Mouse (Mus musculus) midbrain, embryonic 10.5 days (tissue): ENCODE data around the gene Bicc1. TPM values are rescaled to one million over a fixed set of nuclear protein-coding genes. Genes with fewer than 3 reads are reported as not detected.

ENCODE experiments used
- DNase-seq: peaks from one replicate; pipeline ENCODE4 v3.0.0-alpha.2; 2017; ENCODE audit warnings: low spot score
- H3K27ac ChIP-seq: fragments of 300-500 bp; sonication (generic); replicated peaks from 2 replicates; pipeline ENCODE4 v1.5.1; 2016; ENCODE audit warnings: mild to moderate bottlenecking
- H3K27me3 ChIP-seq: fragments of 300-500 bp; sonication (generic); 2 replicates; pipeline ENCODE4 v1.6.1; 2016; ENCODE audit warnings: low read depth, mild to moderate bottlenecking; ENCODE audit not compliant: poor library complexity, severe bottlenecking
- H3K36me3 ChIP-seq: fragments of 300-500 bp; sonication (generic); 2 replicates; pipeline ENCODE4 v1.6.1; 2016; ENCODE audit warnings: mild to moderate bottlenecking, moderate library complexity
- H3K4me1 ChIP-seq: fragments of 300-500 bp; sonication (generic); 2 replicates; pipeline ENCODE4 v1.6.1; 2016
- H3K4me3 ChIP-seq: fragments of 300-500 bp; sonication (generic); 2 replicates; pipeline ENCODE4 v1.5.1; 2016; ENCODE audit warnings: mild to moderate bottlenecking, moderate library complexity
- H3K9me3 ChIP-seq: fragments of 300-500 bp; sonication (generic); replicated peaks from 2 replicates; pipeline ENCODE4 v1.6.1; 2016; ENCODE audit warnings: mild to moderate bottlenecking
- WGBS: fragments of 180-500 bp; shearing (Covaris S2); methylation state at CpG from one replicate; pipeline ENCODE4 v1.1.7; 2016; 5-methylcytosine and 5-hydroxymethylcytosine counted together
- polyA plus RNA-seq: library from polyadenylated mRNA; unstranded; fragments of >200 nt; fragmentation: Nextera tagmentation; extraction: Ambion mirVana; gene quantifications from 2 replicates; pipeline ENCODE4 v1.2.1, GENCODE M21; 2016

Gene Bicc1
- polyA plus RNA-seq, 1 experiment from 2014 or later = 4.1 TPM

GRCm38 (mm10) chr10:71131333-71131732, 28.2 kb downstream of the Bicc1 start:
- 62% methylated on average over 9 of the region's 9 CpGs for WGBS
- no peaks in the 10 kb centered on the region for H3K36me3 ChIP-seq
- H3K9me3 ChIP-seq = no peaks in the 10 kb centered on the region
- no peak overlapping the region for H3K27ac ChIP-seq
- DNase-seq = no peak
- 0 out of 2 replicates have a peak, but pooled peaks cover 14% of the 10 kb centered on the region for H3K4me1 ChIP-seq
- no peaks in the 10 kb centered on the region for H3K27me3 ChIP-seq
- H3K4me3 ChIP-seq = no peak overlapping the region

DNA sequence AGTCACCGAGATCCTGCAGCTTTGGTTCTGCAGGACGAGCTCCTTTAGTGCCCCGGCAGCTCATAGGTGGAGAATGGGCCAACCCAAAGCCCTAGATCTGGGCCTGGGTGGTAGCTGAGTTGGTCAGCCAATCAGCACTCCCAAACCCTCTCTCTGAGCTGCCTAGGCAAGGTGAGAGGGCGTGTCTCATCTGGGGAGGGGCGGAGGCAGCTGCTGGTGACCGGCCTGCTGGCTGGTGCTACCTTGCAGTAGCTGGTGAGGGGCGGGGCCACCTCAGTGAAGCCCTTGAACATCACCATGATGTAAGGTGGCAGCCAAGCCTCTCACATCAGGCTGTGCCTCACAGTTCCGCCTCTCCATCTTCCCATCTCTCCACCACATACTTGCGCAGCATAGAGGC, 29.2 kb downstream of the Bicc1 start:
- no peaks in the 10 kb centered on the region for H3K27me3 ChIP-seq
- no peak overlapping the region for H3K27ac ChIP-seq
- 0 out of 2 replicates have a peak, but pooled peaks cover 11% of the 10 kb centered on the region for H3K4me1 ChIP-seq
- WGBS = 50% methylated on average over 9 of the region's 9 CpGs
- no peaks in the 10 kb centered on the region for H3K36me3 ChIP-seq
- H3K9me3 ChIP-seq = no peaks in the 10 kb centered on the region
- DNase-seq = no peak
- no peak overlapping the region for H3K4me3 ChIP-seq

DNA sequence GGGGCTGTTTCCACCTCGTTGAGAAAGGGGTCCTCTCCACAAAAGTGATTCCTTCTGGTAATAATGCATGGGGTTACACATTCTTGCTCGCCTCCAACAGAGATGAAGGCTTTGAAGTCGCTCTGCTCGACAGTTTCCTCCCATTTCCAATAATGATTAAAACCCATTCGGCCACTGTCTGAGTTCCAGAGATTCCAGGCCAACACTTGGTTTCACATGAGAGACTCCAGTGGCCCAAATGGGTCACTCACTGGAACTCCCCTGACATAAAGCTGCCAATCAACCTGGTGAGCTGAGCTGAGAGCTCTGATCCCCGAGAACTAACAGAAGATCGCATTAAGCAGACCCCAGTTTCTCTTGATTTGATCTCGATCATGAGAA, 31.6 kb downstream of the Bicc1 start:
- 50% methylated on average over 8 of the region's 8 CpGs for WGBS
- H3K27ac ChIP-seq = 0 out of 2 replicates have a peak overlapping the region, but pooled peaks have one; percentile 17

DNA sequence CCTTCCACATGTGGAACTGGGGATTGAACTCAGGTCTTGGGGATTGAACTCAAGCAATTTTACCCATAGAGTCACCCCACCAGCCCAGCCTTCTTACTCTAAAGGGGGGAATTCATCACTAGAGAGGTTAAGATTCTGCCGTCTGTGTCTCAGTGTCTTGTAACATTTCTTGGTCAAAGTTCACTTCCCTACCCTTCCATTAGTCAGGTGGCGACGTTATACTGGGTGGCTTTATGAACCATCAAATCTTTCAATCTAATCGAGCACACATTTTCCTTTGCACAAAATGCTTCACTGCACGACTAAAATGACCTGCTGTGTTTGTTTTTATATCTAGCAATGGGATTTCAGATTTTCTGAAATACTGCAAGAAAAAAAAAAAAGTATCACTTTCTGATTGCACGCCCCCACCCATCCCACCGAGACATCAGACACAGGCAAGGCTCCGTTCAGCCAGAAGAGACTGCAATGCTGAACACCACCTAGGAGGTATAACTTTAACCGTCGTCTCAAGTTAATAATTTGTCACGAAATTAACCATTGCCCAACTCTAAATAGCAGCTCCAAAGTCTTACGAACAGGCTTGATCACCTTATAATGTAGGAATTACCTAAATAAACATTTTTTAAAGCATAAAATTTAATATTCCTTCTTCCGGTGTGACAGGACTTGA, 32.1 kb downstream of the Bicc1 start:
- 77% methylated on average over 13 of the region's 13 CpGs for WGBS
- Histone ChIP-seq H3K9me3 (no peaks in the 10 kb centered on the region), H3K36me3 (no peaks in the 10 kb centered on the region), H3K4me1 (0 out of 2 replicates have a peak, but pooled peaks cover 11% of the 10 kb centered on the region), H3K27ac (no peak overlapping the region), H3K27me3 (no peaks in the 10 kb centered on the region), H3K4me3 (no peak overlapping the region)
- no peak for DNase-seq

More for the DNA sequence above, 31.6 kb downstream of the Bicc1 start:
- DNase-seq = no peak
- 0 out of 2 replicates have a peak, but pooled peaks cover 11% of the 10 kb centered on the region for H3K4me1 ChIP-seq
- H3K27me3 ChIP-seq = no peaks in the 10 kb centered on the region
- H3K4me3 ChIP-seq = no peak overlapping the region
- H3K36me3 ChIP-seq = no peaks in the 10 kb centered on the region
- H3K9me3 ChIP-seq = no peaks in the 10 kb centered on the region

- Histone ChIP-seq H3K4me1 (0 out of 2 replicates have a peak, but pooled peaks cover 8% of the 10 kb centered on the region), H3K4me3 (no peak overlapping the region)
- 64% methylated on average over 3 of the region's 3 CpGs for WGBS
Measured at GRCm38 (mm10) chr10:71123974-71124373, 35.5 kb downstream of the Bicc1 start.

GRCm38 (mm10) chr10:71123395-71123794, 36.1 kb downstream of the Bicc1 start:
- DNase-seq = no peak
- Histone ChIP-seq H3K27ac (no peak overlapping the region), H3K4me1 (0 out of 2 replicates have a peak, but pooled peaks cover 6% of the 10 kb centered on the region), H3K27me3 (no peaks in the 10 kb centered on the region), H3K36me3 (no peaks in the 10 kb centered on the region), H3K4me3 (no peak overlapping the region), H3K9me3 (no peaks in the 10 kb centered on the region)
- WGBS = 63% methylated on average over 4 of the region's 4 CpGs

More at GRCm38 (mm10) chr10:71123974-71124373, 35.5 kb downstream of the Bicc1 start:
- no peak for DNase-seq
- Histone ChIP-seq H3K36me3 (no peaks in the 10 kb centered on the region), H3K27me3 (no peaks in the 10 kb centered on the region), H3K9me3 (no peaks in the 10 kb centered on the region), H3K27ac (no peak overlapping the region)

- Histone ChIP-seq H3K27me3 (no peaks in the 10 kb centered on the region), H3K4me3 (no peak overlapping the region), H3K4me1 (no peaks in the 10 kb centered on the region), H3K36me3 (no peaks in the 10 kb centered on the region), H3K27ac (no peak overlapping the region), H3K9me3 (no peaks in the 10 kb centered on the region)
- DNase-seq = no peak
- 80% methylated on average over 8 of the region's 8 CpGs for WGBS
Measured at GRCm38 (mm10) chr10:71122480-71122879, 37.0 kb downstream of the Bicc1 start.

DNA sequence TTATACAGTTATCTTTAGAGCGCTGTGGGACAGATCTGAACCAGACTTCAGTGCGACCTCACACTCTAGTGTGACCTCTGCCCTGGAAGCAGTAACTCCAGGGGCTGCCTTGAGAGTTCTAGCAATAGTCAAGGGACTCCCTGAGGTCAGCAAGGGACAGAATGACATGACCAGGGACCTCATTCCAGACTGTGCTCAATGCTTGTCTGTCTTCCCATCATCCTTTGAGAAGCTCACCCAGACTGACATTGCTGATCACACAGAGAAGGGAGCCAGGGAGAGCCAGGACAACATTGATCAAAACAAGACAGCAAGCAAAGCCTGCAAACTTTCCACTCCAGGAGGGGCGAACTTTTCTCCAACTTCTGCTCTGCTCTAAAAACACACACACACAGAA, 38.7 kb downstream of the Bicc1 start:
- no peak for DNase-seq
- no peak overlapping the region for H3K4me3 ChIP-seq
- 93% methylated on average over 3 of the region's 3 CpGs for WGBS
- no peaks in the 10 kb centered on the region for H3K36me3 ChIP-seq
- H3K27ac ChIP-seq = no peak overlapping the region
- no peaks in the 10 kb centered on the region for H3K4me1 ChIP-seq
- no peaks in the 10 kb centered on the region for H3K27me3 ChIP-seq
- H3K9me3 ChIP-seq = no peaks in the 10 kb centered on the region; the same call in 1 of the 2 replicates

DNA sequence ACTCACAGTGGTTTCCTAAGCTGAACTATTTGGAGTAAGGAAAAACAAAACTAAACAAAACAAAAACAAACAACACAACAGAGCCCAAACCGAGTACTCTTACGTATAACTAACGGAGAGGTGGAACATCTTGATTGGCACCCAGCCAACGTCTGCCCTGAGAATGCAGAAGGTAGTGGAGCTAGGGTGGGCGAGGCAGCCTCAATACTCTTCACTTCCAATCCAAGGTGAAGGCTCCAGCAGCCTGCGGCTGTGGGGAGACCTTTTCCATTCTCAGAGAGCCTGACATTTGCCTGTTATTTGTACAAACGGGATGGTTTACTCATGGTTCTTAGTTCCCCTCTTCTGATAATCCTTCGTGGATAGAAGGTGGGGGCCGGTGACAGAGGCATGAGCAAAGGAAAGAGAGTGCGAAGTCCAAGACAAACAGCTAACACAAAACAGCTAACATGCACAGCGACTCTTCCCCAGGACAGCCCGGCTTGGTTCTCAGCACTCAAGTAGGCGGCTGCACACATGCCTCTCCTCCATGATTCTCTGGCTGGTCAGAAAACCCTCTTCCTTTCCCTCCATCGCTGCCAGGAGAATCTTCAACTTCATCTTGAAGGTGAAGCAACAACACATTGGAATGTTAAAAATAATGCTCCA, 39.3 kb downstream of the Bicc1 start:
- H3K27me3 ChIP-seq = no peaks in the 10 kb centered on the region
- WGBS = 89% methylated on average over 14 of the region's 14 CpGs

GRCm38 (mm10) chr10:71119120-71119847, 40.2 kb downstream of the Bicc1 start:
- H3K9me3 ChIP-seq = no peaks in the 10 kb centered on the region; the same call in 1 of the 2 replicates
- no peak overlapping the region for H3K4me3 ChIP-seq
- H3K27ac ChIP-seq = 0 out of 2 replicates have a peak overlapping the region, but pooled peaks have one; percentile 20
- DNase-seq = no peak
- H3K27me3 ChIP-seq = no peaks in the 10 kb centered on the region
- WGBS = 80% methylated on average over 15 of the region's 15 CpGs
- H3K36me3 ChIP-seq = no peaks in the 10 kb centered on the region
- H3K4me1 ChIP-seq = no peaks in the 10 kb centered on the region

More for the DNA sequence above, 39.3 kb downstream of the Bicc1 start:
- no peaks in the 10 kb centered on the region for H3K36me3 ChIP-seq
- no peaks in the 10 kb centered on the region; the same call in 1 of the 2 replicates for H3K9me3 ChIP-seq
- no peaks in the 10 kb centered on the region for H3K4me1 ChIP-seq
- DNase-seq = no peak
- no peak overlapping the region for H3K27ac ChIP-seq
- H3K4me3 ChIP-seq = no peak overlapping the region

DNA sequence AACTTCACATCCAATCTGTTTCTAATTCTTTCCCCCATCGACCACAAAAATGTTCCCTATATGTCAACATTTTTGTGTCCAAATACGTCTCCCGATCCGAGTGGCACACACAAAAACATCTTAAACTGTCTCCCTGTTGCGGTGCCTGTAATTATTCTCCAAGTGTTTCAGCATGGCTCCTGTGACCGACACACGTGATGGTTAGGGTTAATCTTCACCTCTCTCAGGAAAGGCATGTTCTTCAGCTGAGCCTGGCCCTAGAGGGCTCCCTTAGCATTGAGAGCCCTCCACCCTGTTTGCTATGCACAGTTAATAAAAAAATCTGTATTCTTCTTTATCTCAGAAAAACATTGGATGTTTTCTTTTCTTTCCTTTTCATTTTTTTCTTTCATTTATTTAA, 41.7 kb downstream of the Bicc1 start:
- no peak overlapping the region for H3K27ac ChIP-seq
- DNase-seq = no peak
- no peaks in the 10 kb centered on the region for H3K36me3 ChIP-seq
- no peaks in the 10 kb centered on the region for H3K4me1 ChIP-seq
- WGBS = 92% methylated on average over 7 of the region's 7 CpGs
- no peaks in the 10 kb centered on the region for H3K27me3 ChIP-seq
- no peaks in the 10 kb centered on the region; the same call in 1 of the 2 replicates for H3K9me3 ChIP-seq
- no peak overlapping the region for H3K4me3 ChIP-seq

GRCm38 (mm10) chr10:71114260-71114920, 45.1 kb downstream of the Bicc1 start:
- H3K27me3 ChIP-seq = no peaks in the 10 kb centered on the region
- H3K27ac ChIP-seq = no peak overlapping the region
- no peaks in the 10 kb centered on the region; the same call in 1 of the 2 replicates for H3K9me3 ChIP-seq
- DNase-seq = no peak
- 90% methylated on average over 10 of the region's 10 CpGs for WGBS
- no peak overlapping the region for H3K4me3 ChIP-seq
- H3K36me3 ChIP-seq = no peaks in the 10 kb centered on the region
- H3K4me1 ChIP-seq = no peaks in the 10 kb centered on the region
